Mouse (Mus musculus) liver, embryonic 14.5 days (tissue): ENCODE results near the gene Fitm1.

Experiments used
- CTCF ChIP-seq: IDR thresholded peaks from 2 replicates; pipeline ENCODE4 v1.5.1; 2016; ENCODE audit warnings: antibody characterized with exemption, low read depth, control low read depth
- EP300 ChIP-seq: IDR thresholded peaks from 2 replicates; pipeline ENCODE4 v1.6.1; 2016; ENCODE audit warnings: antibody characterized with exemption, low read depth

DNA sequence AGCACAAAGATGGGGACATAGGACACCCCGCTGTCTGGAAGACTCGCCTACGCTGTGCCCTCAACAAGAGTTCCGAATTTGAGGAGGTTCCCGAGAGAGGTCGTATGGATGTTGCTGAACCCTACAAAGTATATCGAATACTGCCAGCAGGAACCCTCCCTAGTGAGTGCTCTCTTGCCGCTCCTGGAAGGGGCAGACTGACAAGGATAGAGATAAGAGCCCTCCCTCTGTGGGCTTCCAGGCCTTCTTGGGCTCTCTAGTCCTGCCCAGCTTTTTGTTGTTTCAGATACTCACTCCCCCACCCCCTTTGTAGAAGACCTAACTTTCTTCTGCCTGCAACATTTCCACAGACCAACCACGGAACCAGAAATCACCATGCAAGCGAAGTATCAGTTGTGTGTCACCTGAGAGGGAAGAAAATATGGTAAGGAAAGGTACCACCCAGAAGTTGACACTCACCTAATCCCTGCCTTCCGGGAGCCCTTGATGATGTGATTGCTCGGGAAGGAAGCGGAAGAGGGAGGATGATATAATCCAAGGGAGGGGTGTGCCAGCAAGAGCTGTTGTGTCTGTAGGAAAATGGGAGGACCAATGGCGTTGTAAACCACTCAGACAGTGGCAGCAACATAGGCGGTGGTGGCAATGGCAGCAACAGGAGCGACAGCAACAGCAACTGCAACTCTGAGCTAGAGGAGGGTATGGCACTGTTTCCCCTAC lies 30.5 kb downstream of the Fitm1 start:
- TF ChIP-seq CTCF (no peak), EP300 (no peak)
